Mouse (Mus musculus) heart, adult 2 months (tissue): ENCODE results near the gene Rps6kb2.

Experiments used
- CTCF ChIP-seq: fragments of 200-600 bp; IDR thresholded peaks from 2 replicates; pipeline ENCODE4 v1.8.1; 2022; ENCODE audit warnings: antibody characterized with exemption, mild to moderate bottlenecking, moderate library complexity
- POLR2A ChIP-seq: fragments of 200-500 bp; IDR thresholded peaks from 2 replicates; pipeline ENCODE4 v1.6.1; 2011; ENCODE audit warnings: mild to moderate bottlenecking, low read depth, low read length, control low read depth; ENCODE audit not compliant: insufficient read depth

GRCm38 (mm10) chr19:4156073-4156579 lies 7.0 kb downstream of the Rps6kb2 start:
- TF ChIP-seq POLR2A (no peak), CTCF (no peak)
